Mouse (Mus musculus) limb, embryonic 13.5 days (tissue): ENCODE data around the gene Il20. TPM values are rescaled to one million over a fixed set of nuclear protein-coding genes. Genes with fewer than 3 reads are reported as not detected.

Experiments used
- ATAC-seq: fragments of 200-750 bp; cut with Nextera tagmentation; 2 replicates; pipeline ENCODE4 v1.8.0; 2017; ENCODE audit warnings: low read depth, moderate number of reproducible peaks, moderate TSS enrichment; ENCODE audit not compliant: low FRiP score
- H3K27ac ChIP-seq: fragments of 300-500 bp; sonication (generic); 2 replicates; pipeline ENCODE4 v1.5.1; 2015; ENCODE audit warnings: inconsistent platforms, mild to moderate bottlenecking, moderate library complexity
- H3K27me3 ChIP-seq: fragments of 300-500 bp; sonication (generic); 2 replicates; pipeline ENCODE4 v1.6.1; 2015; ENCODE audit warnings: mild to moderate bottlenecking, inconsistent platforms
- H3K36me3 ChIP-seq: fragments of 300-500 bp; sonication (generic); 2 replicates; pipeline ENCODE4 v1.6.1; 2015; ENCODE audit warnings: inconsistent platforms, mild to moderate bottlenecking, moderate library complexity
- H3K4me1 ChIP-seq: fragments of 300-500 bp; sonication (generic); 2 replicates; pipeline ENCODE4 v1.6.1; 2015; ENCODE audit warnings: inconsistent platforms
- H3K4me2 ChIP-seq: fragments of 300-500 bp; sonication (generic); replicated peaks from 2 replicates; pipeline ENCODE4 v1.6.1; 2015; ENCODE audit warnings: inconsistent platforms, mild to moderate bottlenecking, moderate library complexity
- H3K4me3 ChIP-seq: fragments of 300-500 bp; sonication (generic); 2 replicates; pipeline ENCODE4 v1.5.1; 2015; ENCODE audit warnings: moderate library complexity, mild to moderate bottlenecking, inconsistent platforms
- H3K9ac ChIP-seq: fragments of 300-500 bp; sonication (generic); 2 replicates; pipeline ENCODE4 v1.6.1; 2015; ENCODE audit warnings: mild to moderate bottlenecking, inconsistent platforms
- H3K9me3 ChIP-seq: fragments of 300-500 bp; sonication (generic); 2 replicates; pipeline ENCODE4 v1.6.1; 2016; ENCODE audit warnings: inconsistent platforms
- WGBS: fragments of 180-500 bp; shearing (Covaris S2); methylation state at CpG from one replicate; pipeline ENCODE4 v1.1.7; 2015; 5-methylcytosine and 5-hydroxymethylcytosine counted together
- polyA plus RNA-seq: library from polyadenylated mRNA; unstranded; fragments of >200 nt; fragmentation: Nextera tagmentation; extraction: Ambion mirVana; gene quantifications from 2 replicates; pipeline ENCODE4 v1.2.1, GENCODE M21; 2015

The Il20 gene
- not detected in 2 replicates for polyA plus RNA-seq

DNA sequence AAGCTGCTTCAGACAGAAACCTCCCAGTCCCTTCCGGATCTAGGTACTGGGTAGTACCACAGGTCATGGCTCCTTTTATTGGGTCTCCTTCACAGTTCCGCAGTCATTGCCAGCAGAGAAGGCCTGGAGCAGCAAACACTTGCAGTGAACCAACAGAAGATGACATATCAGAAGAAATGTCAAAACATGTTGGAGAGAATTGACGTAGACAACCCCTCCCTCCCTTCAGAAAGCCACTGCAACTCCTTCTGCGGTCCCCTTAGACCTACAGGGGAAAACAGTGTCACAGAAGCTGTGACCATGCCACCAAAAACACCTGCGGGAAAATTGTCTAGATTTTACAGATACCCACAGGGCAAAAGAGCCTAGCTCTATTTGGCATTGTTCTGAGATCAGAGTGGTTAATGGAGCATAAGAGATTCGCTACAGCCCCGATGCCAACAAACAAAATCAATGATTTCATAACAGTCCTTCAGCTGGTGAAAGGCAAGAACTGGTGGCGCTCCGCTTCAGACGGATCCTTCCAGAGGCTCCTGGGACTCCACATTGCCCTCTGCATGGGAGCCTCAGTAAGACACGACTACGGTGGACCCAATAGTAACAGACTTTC is at the start of gene Il20:
Il20 (minus strand) TSS at position 51 of the 610 bp plus-strand sequence.
- no peak within 1 kb of the TSS for H3K4me3 ChIP-seq
- WGBS, result 87% methylated on average over 12 of the region's 12 CpGs

DNA sequence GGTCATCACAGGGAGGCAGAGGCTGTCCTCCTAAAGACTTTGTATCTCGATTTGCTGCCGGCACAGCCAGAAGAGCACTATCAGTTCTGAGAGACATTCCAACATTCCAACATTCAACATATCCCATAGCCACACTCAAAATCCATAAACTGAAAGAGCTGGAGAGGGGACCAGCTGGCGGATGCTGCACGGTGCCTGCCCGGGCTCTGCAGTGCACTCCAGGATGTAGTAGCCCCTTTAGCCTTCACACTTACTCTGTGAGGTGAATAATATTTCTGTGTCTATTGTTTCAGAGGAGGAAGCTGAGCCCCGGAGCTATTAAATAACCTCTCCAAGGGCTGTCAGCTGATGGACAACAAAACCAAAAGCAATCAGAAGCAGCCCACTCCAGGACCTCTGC is 35.7 kb upstream of the Il20 start:
- Histone ChIP-seq H3K36me3 (no peaks in the 10 kb centered on the region), H3K9me3 (no peaks in the 10 kb centered on the region), H3K4me1 (peaks cover under 1% of the 10 kb centered on the region; the same call in 1 of the 2 replicates), H3K27me3 (no peaks in the 10 kb centered on the region), H3K27ac (no peak overlapping the region), H3K9ac (no peak overlapping the region), H3K4me2 (no peak overlapping the region), H3K4me3 (no peak overlapping the region)
- ATAC-seq, result peak; percentile 19; the same call in 1 of the 2 replicates
- 48% methylated on average over 6 of the region's 6 CpGs for WGBS

More for the DNA sequence above, at the start of gene Il20:
- Histone ChIP-seq H3K36me3 (no peaks in the 10 kb centered on the region), H3K27me3 (no peaks in the 10 kb centered on the region), H3K4me2 (no peak within 1 kb of the TSS), H3K9ac (no peak within 1 kb of the TSS), H3K27ac (no peak within 1 kb of the TSS), H3K4me1 (no peaks in the 10 kb centered on the region), H3K9me3 (no peaks in the 10 kb centered on the region)
- no peak for ATAC-seq

DNA sequence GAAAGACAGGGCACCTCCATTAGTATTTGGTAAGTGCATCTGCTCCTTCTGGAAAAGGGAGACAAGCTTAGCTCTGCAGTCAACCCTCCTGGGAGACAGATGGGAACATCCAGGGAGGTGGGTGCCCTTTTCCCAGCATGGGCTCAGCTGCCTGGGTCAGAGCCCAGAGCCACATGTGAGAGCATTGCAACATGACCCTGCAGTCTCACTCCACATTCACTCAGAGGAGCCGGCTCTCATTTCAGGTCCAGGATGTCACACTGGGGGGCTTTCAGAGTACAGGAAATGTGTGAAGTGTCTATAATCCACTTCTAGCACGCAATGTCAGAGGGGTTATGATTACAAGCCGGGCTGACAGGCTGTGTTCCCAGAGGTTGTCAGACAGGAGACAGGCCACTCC is 30.6 kb upstream of the Il20 start:
- peaks cover 7% of the 10 kb centered on the region; the same call in 1 of the 2 replicates for H3K4me1 ChIP-seq
- H3K4me3 ChIP-seq, result no peak overlapping the region
- no peaks in the 10 kb centered on the region for H3K36me3 ChIP-seq
- H3K9ac ChIP-seq, result no peak overlapping the region
- 12% methylated on average over 3 of the region's 3 CpGs for WGBS
- H3K4me2 ChIP-seq, result no peak overlapping the region
- no peaks in the 10 kb centered on the region for H3K9me3 ChIP-seq
- no peak for ATAC-seq
- no peak overlapping the region for H3K27ac ChIP-seq
- H3K27me3 ChIP-seq, result no peaks in the 10 kb centered on the region

DNA sequence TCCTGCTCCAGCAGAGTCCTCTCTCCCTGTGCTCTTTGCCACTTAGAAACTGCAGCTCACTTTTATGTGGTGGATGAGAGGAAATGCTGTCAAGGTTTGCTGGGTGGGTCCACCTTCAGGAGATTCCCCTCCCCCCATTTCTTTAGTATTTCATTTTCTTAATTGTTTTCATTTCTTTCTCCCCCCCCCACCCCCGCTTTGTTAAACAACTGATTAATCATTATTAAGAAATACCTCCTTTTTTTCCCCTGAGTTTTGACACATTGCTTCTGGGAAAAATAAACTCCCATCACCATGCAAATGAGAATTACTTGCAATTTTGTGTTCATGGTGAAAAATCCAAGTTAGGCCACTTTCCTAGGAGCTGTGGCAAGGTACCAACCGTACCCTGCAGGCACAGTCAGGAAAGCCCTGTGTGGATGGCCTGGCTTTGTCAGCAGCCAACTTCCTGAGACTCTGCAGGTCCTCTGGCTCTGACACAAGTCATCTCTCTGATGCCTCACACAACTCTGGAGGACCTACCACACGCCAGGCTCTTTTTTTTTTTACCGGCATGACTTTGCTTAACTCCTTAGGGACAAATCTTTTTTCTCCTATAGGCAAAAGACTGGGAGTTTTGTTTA is 28.9 kb upstream of the Il20 start, which contains the start of gene Il19:
Il19 (minus strand) TSS at position 51 of the 623 bp plus-strand sequence.
- H3K4me3 ChIP-seq, result no peak within 1 kb of the TSS
- no peak within 1 kb of the TSS for H3K4me2 ChIP-seq
- peaks cover 7% of the 10 kb centered on the region for H3K4me1 ChIP-seq
- H3K9me3 ChIP-seq, result no peaks in the 10 kb centered on the region
- no peak for ATAC-seq
- no peak within 1 kb of the TSS for H3K9ac ChIP-seq
- H3K27me3 ChIP-seq, result no peaks in the 10 kb centered on the region
- no peak within 1 kb of the TSS for H3K27ac ChIP-seq
- 53% methylated on average over 4 of the region's 4 CpGs for WGBS
- H3K36me3 ChIP-seq, result no peaks in the 10 kb centered on the region

DNA sequence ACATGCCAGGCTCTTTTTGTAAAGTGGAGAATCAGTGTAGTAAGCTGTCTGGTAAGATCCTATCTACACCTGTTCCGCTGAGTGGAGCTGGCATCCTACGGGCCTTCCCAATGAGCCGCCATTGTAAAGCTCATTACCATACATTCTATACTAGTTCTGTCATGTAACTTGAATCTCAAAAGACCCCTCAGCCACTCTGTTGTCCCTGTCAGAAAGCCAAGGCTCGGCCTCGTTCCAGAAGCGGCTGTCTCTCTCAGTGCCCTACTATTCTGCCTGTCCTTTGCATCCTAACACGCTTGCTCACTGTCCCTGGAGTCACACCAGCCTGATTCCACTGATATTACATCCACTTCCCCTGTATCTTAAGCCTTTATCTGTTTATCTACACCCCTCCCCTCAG is 26.9 kb upstream of the Il20 start:
- no peaks in the 10 kb centered on the region for H3K27me3 ChIP-seq
- peaks cover 7% of the 10 kb centered on the region for H3K4me1 ChIP-seq
- no peaks in the 10 kb centered on the region for H3K9me3 ChIP-seq
- no peak overlapping the region for H3K9ac ChIP-seq
- no peak overlapping the region for H3K27ac ChIP-seq
- H3K36me3 ChIP-seq, result no peaks in the 10 kb centered on the region
- no peak overlapping the region for H3K4me2 ChIP-seq
- WGBS, result 84% methylated on average over 7 of the region's 7 CpGs
- ATAC-seq, result no peak; the same call in 1 of the 2 replicates
- no peak overlapping the region for H3K4me3 ChIP-seq

DNA sequence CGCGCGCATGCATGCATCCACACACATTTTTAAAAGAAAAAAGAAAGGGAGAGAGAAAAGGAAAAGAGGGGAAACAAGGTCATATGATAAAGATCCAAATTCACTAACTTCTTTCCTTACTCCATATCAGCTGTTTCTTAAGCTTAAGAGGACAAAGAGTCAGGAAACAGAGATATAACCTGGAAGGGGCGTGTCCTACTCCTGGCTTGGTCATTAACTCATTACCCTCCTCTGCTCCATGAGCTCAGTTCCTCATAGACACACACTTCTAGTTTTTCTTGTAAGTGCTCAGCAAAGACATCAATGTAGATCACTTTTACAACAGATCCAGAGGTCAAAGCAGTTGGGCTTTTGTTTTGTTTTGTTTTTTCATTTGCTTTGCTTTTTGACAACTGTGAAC is 25.9 kb upstream of the Il20 start:
- Histone ChIP-seq H3K4me1 (peaks cover 7% of the 10 kb centered on the region), H3K36me3 (no peaks in the 10 kb centered on the region), H3K4me2 (no peak overlapping the region), H3K27ac (no peak overlapping the region), H3K27me3 (no peaks in the 10 kb centered on the region), H3K9me3 (no peaks in the 10 kb centered on the region), H3K9ac (no peak overlapping the region), H3K4me3 (no peak overlapping the region)
- WGBS, result 83% methylated on average over 4 of the region's 4 CpGs
- no peak for ATAC-seq

DNA sequence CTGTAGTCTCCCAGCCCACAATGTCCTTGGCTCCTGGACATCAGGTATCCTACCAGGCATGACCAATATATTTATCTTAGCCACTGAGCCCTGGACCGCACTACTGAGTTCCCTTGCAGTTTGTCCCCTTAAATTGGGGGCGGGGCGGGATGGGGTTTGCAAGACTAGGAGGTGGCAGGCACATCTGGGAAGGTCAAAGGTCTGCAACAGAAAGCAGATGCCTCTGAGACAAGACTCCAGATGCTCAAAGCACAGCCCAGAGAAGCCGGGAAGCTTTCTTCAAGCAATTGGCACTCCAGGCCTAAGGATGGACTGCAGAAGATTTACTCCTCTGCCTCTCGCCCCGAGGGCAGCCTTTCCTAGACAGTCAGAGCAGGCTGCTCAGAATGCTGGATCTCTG is 25.1 kb upstream of the Il20 start:
- 13% methylated on average over 6 of the region's 6 CpGs for WGBS
- Histone ChIP-seq H3K4me3 (no peak overlapping the region), H3K27me3 (no peaks in the 10 kb centered on the region), H3K36me3 (no peaks in the 10 kb centered on the region), H3K4me1 (peaks cover 1% of the 10 kb centered on the region; the same call in 1 of the 2 replicates), H3K9ac (no peak overlapping the region), H3K27ac (no peak overlapping the region), H3K9me3 (no peaks in the 10 kb centered on the region), H3K4me2 (no peak overlapping the region)
- ATAC-seq, result no peak

DNA sequence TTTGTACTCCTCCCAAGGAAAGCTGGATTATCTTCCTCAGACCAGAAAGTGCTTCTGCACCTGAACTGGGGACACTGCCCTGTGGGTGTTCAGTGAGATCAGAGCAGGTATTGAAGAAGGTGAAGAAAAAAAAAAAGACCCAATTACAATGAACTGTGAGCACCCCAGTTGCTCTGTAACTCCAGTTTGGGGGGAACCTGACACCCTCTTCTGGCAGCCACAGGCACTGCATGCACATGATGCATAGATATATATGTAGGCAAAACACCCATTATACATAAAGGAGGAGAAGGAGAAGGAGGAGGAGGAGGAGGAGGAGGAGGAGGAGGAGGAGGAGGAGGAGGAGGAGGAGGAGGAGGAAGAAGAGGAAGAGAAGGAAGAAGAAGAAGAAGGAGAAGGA is 15.2 kb upstream of the Il20 start:
- no peak overlapping the region for H3K4me2 ChIP-seq
- no peak overlapping the region for H3K4me3 ChIP-seq
- no peaks in the 10 kb centered on the region for H3K9me3 ChIP-seq
- H3K9ac ChIP-seq, result no peak overlapping the region
- no peaks in the 10 kb centered on the region for H3K36me3 ChIP-seq
- no peak overlapping the region for H3K27ac ChIP-seq
- H3K27me3 ChIP-seq, result no peaks in the 10 kb centered on the region
- ATAC-seq, result no peak
- no peaks in the 10 kb centered on the region for H3K4me1 ChIP-seq

DNA sequence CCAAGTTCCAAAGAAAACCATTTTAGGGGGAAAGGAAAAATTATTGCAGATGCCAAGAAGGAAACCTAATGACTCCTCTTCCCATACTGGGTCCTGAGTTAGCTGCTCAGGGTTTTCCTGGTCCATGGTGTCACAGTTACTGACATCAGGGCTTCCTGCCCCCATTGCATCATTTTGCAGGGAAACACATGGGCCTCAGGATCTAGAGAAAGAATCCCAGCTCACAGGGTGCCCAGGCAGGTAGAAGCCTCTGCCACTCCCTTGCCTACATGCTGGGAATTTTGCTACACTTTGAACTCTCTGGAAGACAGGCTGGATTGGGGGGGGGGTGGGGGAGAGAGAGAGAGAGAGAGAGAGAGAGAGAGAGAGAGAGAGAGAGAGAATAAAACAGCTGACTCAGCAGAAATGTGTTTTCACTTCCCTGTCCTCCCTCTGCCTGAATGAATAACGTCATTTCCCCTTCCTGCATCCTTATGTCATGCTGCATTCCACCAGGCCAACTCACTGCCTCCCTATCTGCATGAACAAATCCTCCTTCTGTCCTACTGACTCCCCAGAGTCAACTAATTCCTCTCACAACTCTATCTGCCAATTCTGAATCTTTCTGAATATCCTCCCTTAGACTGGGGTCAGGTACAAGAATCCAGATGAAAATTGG is 7.2 kb upstream of the Il20 start:
- ATAC-seq, result no peak
- Histone ChIP-seq H3K4me3 (no peak overlapping the region), H3K27ac (no peak overlapping the region), H3K27me3 (no peaks in the 10 kb centered on the region), H3K36me3 (no peaks in the 10 kb centered on the region), H3K4me2 (no peak overlapping the region), H3K9me3 (no peaks in the 10 kb centered on the region), H3K4me1 (no peaks in the 10 kb centered on the region), H3K9ac (no peak overlapping the region)
- WGBS, result 26% methylated on average over 1 of the region's 1 CpGs

DNA sequence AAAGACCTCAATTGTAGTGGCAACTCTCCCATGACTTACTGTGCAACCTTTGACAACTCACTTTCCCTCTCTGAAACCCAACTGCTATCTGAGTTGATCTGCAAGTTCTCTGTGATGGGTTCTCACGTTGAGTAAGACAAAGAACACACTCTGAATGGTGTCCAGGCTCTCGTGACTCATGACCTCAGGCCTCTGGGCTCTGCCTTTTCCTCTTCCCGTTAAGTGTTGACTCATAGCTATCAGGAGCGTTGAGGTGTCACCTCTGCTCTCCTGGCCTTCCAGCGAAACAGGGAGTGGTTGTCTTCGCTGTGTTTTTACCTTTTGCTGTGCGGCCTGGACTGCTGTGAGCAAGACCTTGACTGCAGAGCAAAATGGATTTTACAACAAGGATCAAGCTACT is 8.7 kb downstream of the Il20 start:
- Histone ChIP-seq H3K9ac (no peak overlapping the region), H3K27ac (no peak overlapping the region), H3K27me3 (no peaks in the 10 kb centered on the region), H3K4me2 (no peak overlapping the region), H3K36me3 (no peaks in the 10 kb centered on the region), H3K4me3 (no peak overlapping the region), H3K4me1 (0 out of 2 replicates have a peak, but pooled peaks cover 6% of the 10 kb centered on the region), H3K9me3 (no peaks in the 10 kb centered on the region)
- 83% methylated on average over 7 of the region's 7 CpGs for WGBS
- ATAC-seq, result no peak

DNA sequence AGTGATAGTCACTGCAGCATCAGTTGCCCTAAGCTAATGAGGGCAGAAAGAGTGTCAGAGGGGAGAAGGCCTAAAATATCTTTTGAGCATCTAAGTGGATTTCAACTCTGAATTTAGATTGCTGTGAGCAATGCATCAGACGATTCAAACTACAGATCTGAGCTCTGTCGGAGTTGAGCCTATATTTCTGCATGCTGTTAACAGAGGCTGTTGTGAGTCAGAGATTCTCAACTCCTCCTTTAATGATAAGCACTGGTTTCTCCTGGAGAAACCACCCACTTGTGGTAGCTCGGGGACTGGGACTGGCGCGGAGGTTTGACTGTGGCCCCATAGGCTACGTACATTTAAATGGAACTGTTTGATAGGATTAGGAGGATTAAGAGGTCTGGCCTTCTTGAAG is 16.8 kb downstream of the Il20 start:
- WGBS, result 69% methylated on average over 6 of the region's 6 CpGs
- no peak for ATAC-seq
- H3K27me3 ChIP-seq, result no peaks in the 10 kb centered on the region
- no peaks in the 10 kb centered on the region for H3K36me3 ChIP-seq
- H3K4me2 ChIP-seq, result no peak overlapping the region
- H3K27ac ChIP-seq, result no peak overlapping the region
- H3K4me1 ChIP-seq, result 0 out of 2 replicates have a peak, but pooled peaks cover 6% of the 10 kb centered on the region
- H3K4me3 ChIP-seq, result no peak overlapping the region
- H3K9ac ChIP-seq, result no peak overlapping the region
- no peaks in the 10 kb centered on the region for H3K9me3 ChIP-seq

DNA sequence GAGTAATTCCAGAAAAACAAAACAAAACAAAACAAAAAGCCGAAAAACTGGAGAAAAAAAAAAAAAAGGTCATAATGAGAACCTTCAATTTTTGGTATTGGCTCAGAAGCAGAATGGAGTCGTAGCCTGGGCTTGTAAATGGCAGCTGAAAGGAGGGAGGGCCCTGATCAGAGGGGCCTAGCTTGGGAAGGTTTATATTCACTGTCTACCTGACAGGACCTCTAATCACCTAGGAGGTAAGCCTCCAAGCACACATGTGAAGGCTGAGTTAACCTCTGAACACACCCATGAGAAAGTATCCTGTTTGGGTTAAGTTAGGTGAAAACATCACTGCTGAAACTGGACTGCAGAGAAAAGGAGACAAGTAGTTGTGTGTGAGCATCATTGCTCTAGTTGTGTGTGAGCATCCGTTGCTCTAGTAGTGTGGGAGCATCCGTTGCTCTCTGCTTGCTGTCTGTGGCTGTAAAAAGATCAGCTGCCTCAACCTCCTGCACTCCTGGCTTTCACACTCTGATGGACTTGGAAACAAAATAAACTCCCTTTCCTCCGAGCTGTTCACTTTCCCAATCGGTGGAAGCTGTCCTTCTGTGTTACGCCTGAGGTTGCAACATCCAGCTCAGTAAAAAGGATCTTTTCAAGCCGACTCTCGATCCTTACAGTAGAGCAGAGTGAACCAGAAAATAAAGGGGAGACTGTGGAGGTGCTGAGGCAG is 17.8 kb downstream of the Il20 start:
- 66% methylated on average over 9 of the region's 9 CpGs for WGBS

More for the DNA sequence above, 17.8 kb downstream of the Il20 start:
- Histone ChIP-seq H3K27me3 (no peaks in the 10 kb centered on the region), H3K4me2 (no peak overlapping the region), H3K36me3 (no peaks in the 10 kb centered on the region), H3K27ac (no peak overlapping the region), H3K9ac (no peak overlapping the region), H3K9me3 (no peaks in the 10 kb centered on the region), H3K4me3 (no peak overlapping the region), H3K4me1 (0 out of 2 replicates have a peak, but pooled peaks cover 1% of the 10 kb centered on the region)
- no peak for ATAC-seq
